Mouse (Mus musculus): ENCODE data around the gene BC034090. TPM values are rescaled to one million over a fixed set of nuclear protein-coding genes. Genes with fewer than 3 reads are reported as not detected.
A peak's percentile ranks its signal among the peaks of the same experiment; 100 is the strongest.

BC034090 gene
- polyA plus RNA-seq, 1 experiment, result not detected

DNA sequence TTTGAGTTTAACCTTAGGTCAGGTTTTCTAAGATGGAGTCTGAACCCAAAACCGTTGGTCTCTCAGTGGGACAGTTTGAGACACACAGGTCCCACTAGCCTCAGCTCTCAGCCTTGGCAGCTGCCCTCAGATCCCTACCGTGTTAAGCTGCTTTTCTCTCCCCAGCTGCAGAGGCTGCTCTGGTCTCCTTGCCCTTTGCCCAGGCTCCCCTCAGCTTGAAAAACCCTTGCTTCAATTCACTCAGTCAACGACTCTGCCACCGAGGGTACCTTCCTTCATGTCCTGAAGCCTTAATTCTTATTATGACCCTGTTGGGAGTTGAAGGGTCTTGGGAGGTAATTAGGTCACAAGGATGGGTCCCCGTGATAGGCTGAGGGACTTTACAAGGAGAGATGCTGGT is 5.7 kb upstream of the BC034090 start:
- no peak overlapping the region for H3K4me3 ChIP-seq (ENCODE audit: insufficient read depth, low read depth, low read length)
- WGBS, result 61% methylated on average over 5 of the region's 5 CpGs
- peaks cover 8% of the 10 kb centered on the region; the same call in 1 of the 2 replicates for H3K4me1 ChIP-seq (ENCODE audit: control insufficient read depth, insufficient read depth, low read length)
- no peak overlapping the region for H3K27ac ChIP-seq (ENCODE audit: insufficient read depth, low read depth, low read length)
- no peak for TF ChIP-seq POLR2A (IDR thresholded peaks at IDR 0.05; ENCODE audit: insufficient read depth, low read depth, low read length)
- TF ChIP-seq CTCF (IDR thresholded peaks at IDR 0.05; ENCODE audit: insufficient read depth, low read depth, low read length), result no peak

DNA sequence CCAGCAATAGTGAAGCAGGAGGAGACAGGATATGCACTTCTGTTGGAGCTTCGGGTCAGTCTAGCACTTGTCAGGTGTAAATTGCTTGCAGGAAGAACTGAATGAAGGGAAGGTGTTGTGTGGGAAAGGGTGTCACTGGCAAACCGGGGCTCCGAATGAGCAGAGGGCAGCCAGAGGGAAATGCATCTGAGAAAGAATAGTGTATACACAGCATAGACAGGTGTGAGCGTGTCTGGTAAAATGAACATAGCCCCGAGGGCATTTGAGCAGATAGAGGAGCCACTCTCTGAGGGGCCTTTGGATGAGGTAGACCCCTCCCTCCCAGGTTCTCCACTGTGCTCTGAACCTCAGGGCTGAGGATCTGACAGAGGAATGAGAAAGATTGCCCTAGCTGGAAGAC is 3.8 kb upstream of the BC034090 start:
- H3K4me3 ChIP-seq (ENCODE audit: insufficient read depth, low read depth, low read length), result no peak overlapping the region
- peaks cover 15% of the 10 kb centered on the region for H3K4me1 ChIP-seq (ENCODE audit: control insufficient read depth, insufficient read depth, low read length)
- H3K27ac ChIP-seq (ENCODE audit: insufficient read depth, low read depth, low read length), result no peak overlapping the region
- no peak for TF ChIP-seq POLR2A (IDR thresholded peaks at IDR 0.05; ENCODE audit: insufficient read depth, low read depth, low read length)
- no peak for TF ChIP-seq CTCF (IDR thresholded peaks at IDR 0.05; ENCODE audit: insufficient read depth, low read depth, low read length)
- WGBS, result 84% methylated on average over 5 of the region's 5 CpGs

DNA sequence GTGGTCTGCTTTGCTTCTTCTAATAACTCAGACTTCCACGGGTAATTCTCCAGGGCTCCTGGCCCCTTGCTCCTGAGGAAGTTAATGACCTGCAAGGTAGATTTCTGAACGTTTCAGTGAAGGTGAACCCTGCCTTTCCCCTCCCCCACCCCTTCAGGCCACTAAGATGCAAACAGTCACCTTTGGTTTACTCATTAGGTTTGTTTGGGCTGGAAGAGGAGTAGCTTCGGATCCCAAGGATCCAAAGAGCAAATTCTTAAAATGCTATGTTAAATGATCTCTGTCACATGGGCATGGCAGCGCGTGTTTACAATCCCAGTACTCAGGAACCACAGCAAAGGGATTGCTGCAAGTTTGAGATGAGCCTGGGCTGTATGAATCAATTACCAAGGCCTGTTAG is 3.2 kb upstream of the BC034090 start:
- no peak overlapping the region for H3K27ac ChIP-seq (ENCODE audit: insufficient read depth, low read depth, low read length)
- WGBS, result 67% methylated on average over 5 of the region's 5 CpGs
- H3K4me3 ChIP-seq (ENCODE audit: insufficient read depth, low read depth, low read length), result no peak overlapping the region
- TF ChIP-seq CTCF (IDR thresholded peaks at IDR 0.05; ENCODE audit: insufficient read depth, low read depth, low read length) (no peak), POLR2A (IDR thresholded peaks at IDR 0.05; ENCODE audit: insufficient read depth, low read depth, low read length) (no peak)
- H3K4me1 ChIP-seq (ENCODE audit: control insufficient read depth, insufficient read depth, low read length), result peaks cover 15% of the 10 kb centered on the region

DNA sequence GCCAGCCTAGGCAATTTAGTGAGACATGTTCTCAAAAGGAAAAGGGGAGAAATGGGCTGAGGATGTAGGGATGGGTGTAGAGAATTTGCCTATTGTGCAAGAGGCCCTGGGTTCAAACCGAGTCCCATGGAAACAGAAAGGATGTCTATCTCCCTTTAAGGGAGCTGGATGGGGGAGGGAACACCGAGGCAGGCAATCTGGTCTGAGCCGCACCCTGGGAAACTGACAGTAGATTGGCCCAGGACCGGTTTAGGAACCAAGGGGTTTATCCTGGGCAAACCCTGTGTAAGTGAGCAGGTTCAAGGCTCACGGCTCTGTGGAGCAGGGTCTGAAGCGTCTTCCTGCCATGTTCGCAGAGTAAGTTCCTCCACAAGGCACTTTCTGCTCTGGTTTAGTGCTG is 1.3 kb upstream of the BC034090 start:
- Histone ChIP-seq H3K27ac (ENCODE audit: insufficient read depth, low read depth, low read length) (no peak overlapping the region), H3K4me3 (ENCODE audit: insufficient read depth, low read depth, low read length) (no peak overlapping the region), H3K4me1 (ENCODE audit: control insufficient read depth, insufficient read depth, low read length) (peaks cover 12% of the 10 kb centered on the region)
- TF ChIP-seq POLR2A (IDR thresholded peaks at IDR 0.05; ENCODE audit: insufficient read depth, low read depth, low read length) (no peak), CTCF (IDR thresholded peaks at IDR 0.05; ENCODE audit: insufficient read depth, low read depth, low read length) (no peak)
- 90% methylated on average over 7 of the region's 7 CpGs for WGBS

DNA sequence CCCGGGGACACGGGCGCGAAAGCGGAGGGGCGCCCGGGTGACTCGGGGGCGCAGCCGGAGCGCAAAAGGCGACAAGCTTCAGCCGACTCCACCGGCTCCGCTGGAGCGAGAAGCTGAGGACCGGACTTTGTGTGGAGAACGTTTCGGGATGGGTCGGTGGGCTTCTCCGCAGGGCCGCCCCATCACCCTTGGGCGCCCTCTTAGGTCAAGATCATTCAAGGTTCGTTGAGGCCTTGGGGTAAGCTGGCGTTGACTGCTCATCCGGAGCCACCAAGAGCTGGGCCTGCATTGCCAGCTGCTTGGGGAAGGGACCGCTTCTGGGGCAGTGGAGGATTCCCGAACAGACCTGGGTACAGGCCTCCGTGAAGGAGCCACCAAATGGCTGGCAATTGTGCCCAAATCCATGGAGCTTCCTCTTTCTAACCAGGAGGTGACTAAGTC is 547 bp upstream of the BC034090 start:
- TF ChIP-seq CTCF (IDR thresholded peaks at IDR 0.05; ENCODE audit: insufficient read depth, low read depth, low read length) (no peak), POLR2A (IDR thresholded peaks at IDR 0.05; ENCODE audit: insufficient read depth, low read depth, low read length) (no peak)

DNA sequence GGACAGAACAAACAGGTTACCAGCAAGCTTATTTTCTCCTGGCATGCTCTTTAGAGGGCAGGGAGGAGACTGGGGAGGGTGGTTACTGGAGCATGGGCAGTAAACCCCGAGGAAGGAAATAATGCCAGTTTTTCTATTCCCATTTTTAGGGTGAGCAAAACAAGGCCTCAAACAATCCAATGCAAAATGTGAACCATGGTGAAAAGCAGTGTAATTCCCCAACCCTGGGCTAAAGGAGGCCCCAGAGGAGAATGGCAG is 1.8 kb downstream of the BC034090 start:
- 53% methylated on average over 1 of the region's 1 CpGs for WGBS
- Histone ChIP-seq H3K4me3 (ENCODE audit: insufficient read depth, low read depth, low read length) (no peak overlapping the region), H3K4me1 (ENCODE audit: control insufficient read depth, insufficient read depth, low read length) (peaks cover 38% of the 10 kb centered on the region), H3K27ac (ENCODE audit: insufficient read depth, low read depth, low read length) (no peak overlapping the region)
- TF ChIP-seq POLR2A (IDR thresholded peaks at IDR 0.05; ENCODE audit: insufficient read depth, low read depth, low read length) (no peak), CTCF (IDR thresholded peaks at IDR 0.05; ENCODE audit: insufficient read depth, low read depth, low read length) (no peak)

More for the DNA sequence above, 547 bp upstream of the BC034090 start:
- Histone ChIP-seq H3K4me3 (ENCODE audit: insufficient read depth, low read depth, low read length) (peak overlapping the region; percentile 61), H3K27ac (ENCODE audit: insufficient read depth, low read depth, low read length) (peak overlapping the region; percentile 27), H3K4me1 (ENCODE audit: control insufficient read depth, insufficient read depth, low read length) (peaks cover 16% of the 10 kb centered on the region)
- WGBS, result 29% methylated on average over 29 of the region's 29 CpGs

DNA sequence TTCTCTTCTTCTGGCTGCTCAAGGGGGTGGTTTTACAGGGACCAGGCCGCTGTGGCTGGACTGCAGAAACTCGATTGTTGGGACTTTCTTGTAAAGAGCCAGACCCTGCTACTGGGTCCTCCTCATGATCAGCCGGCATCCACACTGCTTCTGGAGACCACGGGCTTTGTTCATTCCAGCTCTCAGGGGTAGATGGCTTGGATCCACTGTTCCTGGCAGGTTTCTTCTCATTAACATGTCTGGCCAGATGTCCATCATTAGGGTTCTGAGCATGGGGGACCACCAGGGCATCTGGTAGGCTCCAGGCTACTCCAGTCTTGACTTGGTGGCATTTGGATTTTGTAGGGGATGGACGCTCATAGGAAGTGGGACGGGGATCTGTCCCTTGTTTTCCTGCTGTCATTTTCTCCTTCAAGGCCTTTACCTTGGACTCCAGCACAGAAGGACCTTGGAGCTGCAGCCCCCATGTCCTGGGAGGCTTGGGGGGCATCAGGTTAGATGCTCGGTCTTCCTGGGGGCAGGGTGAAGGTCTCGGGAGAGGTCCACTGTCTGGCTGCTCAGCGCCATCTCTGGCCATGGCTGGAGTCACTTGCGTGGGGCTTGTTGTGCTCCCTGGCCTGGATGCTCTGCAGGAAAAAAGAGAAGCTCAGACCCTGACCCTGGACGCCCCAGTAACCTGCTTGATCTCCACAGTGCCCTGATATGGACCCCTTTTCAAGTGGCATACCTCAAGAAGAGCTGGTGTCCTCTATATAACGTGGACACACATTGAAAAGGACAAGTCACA is 2.4 kb downstream of the BC034090 start:
- Histone ChIP-seq H3K27ac (ENCODE audit: insufficient read depth, low read depth, low read length) (no peak overlapping the region), H3K4me1 (ENCODE audit: control insufficient read depth, insufficient read depth, low read length) (peaks cover 43% of the 10 kb centered on the region), H3K4me3 (ENCODE audit: insufficient read depth, low read depth, low read length) (no peak overlapping the region)
- WGBS, result 79% methylated on average over 12 of the region's 12 CpGs
- TF ChIP-seq POLR2A (IDR thresholded peaks at IDR 0.05; ENCODE audit: insufficient read depth, low read depth, low read length) (no peak), CTCF (IDR thresholded peaks at IDR 0.05; ENCODE audit: insufficient read depth, low read depth, low read length) (no peak)

DNA sequence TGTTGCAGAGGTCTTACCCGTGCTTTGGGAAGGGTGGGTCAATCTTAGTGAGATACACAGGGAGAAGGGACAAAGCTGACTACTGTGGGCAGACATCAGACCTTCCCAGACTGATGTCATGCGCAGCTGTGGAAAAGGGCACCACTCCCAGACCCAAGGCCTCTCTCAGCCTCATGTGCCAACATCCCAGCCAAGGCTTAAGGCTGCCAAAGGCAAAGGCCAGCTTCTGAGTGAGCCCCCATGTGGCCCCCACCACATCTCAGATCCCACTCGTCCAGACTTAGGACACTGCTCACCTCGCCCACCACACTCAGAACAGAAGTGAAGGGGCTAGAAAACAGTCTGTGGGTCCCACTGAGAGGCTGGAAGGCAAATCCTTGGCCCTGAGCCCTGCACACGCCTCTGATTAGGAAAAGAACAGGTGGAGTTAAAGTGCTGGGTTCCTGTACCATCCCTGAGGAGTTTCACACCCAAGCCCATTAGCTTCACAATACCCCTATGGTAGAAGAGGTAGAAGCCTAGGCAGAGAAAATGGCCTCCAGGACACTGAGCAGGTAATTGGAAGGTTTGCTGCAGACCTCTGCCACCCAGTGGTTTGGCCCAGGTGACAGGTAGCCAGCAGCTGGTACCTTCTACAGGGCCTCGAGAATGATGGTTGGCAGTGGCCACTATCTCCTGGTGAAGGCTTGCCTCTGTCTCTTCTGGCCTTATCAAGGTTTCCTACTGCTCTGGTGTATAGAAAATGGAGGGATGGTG is 4.1 kb downstream of the BC034090 start:
- H3K4me3 ChIP-seq (ENCODE audit: insufficient read depth, low read depth, low read length), result no peak overlapping the region
- H3K4me1 ChIP-seq (ENCODE audit: control insufficient read depth, insufficient read depth, low read length), result peaks cover 47% of the 10 kb centered on the region
- peak overlapping the region; percentile 78 for H3K27ac ChIP-seq (ENCODE audit: insufficient read depth, low read depth, low read length)
- 69% methylated on average over 6 of the region's 6 CpGs for WGBS
- TF ChIP-seq CTCF (IDR thresholded peaks at IDR 0.05; ENCODE audit: insufficient read depth, low read depth, low read length) (no peak), POLR2A (IDR thresholded peaks at IDR 0.05; ENCODE audit: insufficient read depth, low read depth, low read length) (no peak)

DNA sequence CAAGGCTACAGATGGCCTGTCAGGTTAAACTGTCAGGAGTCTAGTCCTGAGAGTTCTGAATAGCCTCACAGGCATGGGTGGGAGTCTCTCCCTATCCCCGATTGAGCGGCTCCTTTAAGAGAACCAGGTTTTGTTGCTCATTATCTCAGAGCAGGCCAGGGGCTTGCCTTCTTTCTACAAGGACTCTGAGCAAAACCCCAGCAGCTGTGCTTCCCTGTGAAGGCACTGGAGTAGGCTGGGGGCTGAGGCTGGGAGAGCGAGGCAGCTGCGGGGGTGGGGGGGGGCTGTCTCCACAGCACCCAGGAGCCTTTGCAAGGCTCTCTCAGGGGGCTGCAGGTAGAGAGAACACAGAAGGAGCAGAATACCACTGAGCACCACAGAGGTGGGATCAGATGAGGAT is 5.1 kb downstream of the BC034090 start:
- TF ChIP-seq CTCF (IDR thresholded peaks at IDR 0.05; ENCODE audit: insufficient read depth, low read depth, low read length) (no peak), POLR2A (IDR thresholded peaks at IDR 0.05; ENCODE audit: insufficient read depth, low read depth, low read length) (no peak)
- 44% methylated on average over 4 of the region's 4 CpGs for WGBS
- Histone ChIP-seq H3K4me1 (ENCODE audit: control insufficient read depth, insufficient read depth, low read length) (peaks cover 45% of the 10 kb centered on the region), H3K4me3 (ENCODE audit: insufficient read depth, low read depth, low read length) (no peak overlapping the region), H3K27ac (ENCODE audit: insufficient read depth, low read depth, low read length) (peak overlapping the region; percentile 78)

Data from olfactory bulb, adult 2 months (tissue).